Mouse (Mus musculus) hindbrain, embryonic 12.5 days (tissue): ENCODE results near the gene Zbtb48. TPM values are rescaled to one million over a fixed set of nuclear protein-coding genes. Genes with fewer than 3 reads are reported as not detected.
A peak's percentile ranks its signal among the peaks of the same experiment; 100 is the strongest.

Experiments
- ATAC-seq: fragments of 200-750 bp; cut with Nextera tagmentation; 2 replicates; pipeline ENCODE4 v1.8.0; 2017; ENCODE audit warnings: moderate TSS enrichment; ENCODE audit not compliant: low FRiP score
- H3K27ac ChIP-seq: fragments of 300-500 bp; sonication (generic); 2 replicates; pipeline ENCODE4 v1.5.1; 2016; ENCODE audit warnings: mild to moderate bottlenecking
- H3K27me3 ChIP-seq: fragments of 300-500 bp; sonication (generic); 2 replicates; pipeline ENCODE4 v1.6.1; 2016; ENCODE audit warnings: mild to moderate bottlenecking
- H3K36me3 ChIP-seq: fragments of 300-500 bp; sonication (generic); 2 replicates; pipeline ENCODE4 v1.6.1; 2016; ENCODE audit warnings: mild to moderate bottlenecking
- H3K4me1 ChIP-seq: fragments of 300-500 bp; sonication (generic); 2 replicates; pipeline ENCODE4 v1.6.1; 2016
- H3K4me2 ChIP-seq: fragments of 300-500 bp; sonication (generic); replicated peaks from 2 replicates; pipeline ENCODE4 v1.6.1; 2016; ENCODE audit warnings: mild to moderate bottlenecking
- H3K4me3 ChIP-seq: fragments of 300-500 bp; sonication (generic); 2 replicates; pipeline ENCODE4 v1.5.1; 2016; ENCODE audit warnings: mild to moderate bottlenecking
- H3K9ac ChIP-seq: fragments of 300-500 bp; sonication (generic); 2 replicates; pipeline ENCODE4 v1.6.1; 2016; ENCODE audit warnings: mild to moderate bottlenecking, moderate library complexity
- H3K9me3 ChIP-seq: fragments of 300-500 bp; sonication (generic); replicated peaks from 2 replicates; pipeline ENCODE4 v1.6.1; 2016; ENCODE audit warnings: mild to moderate bottlenecking
- WGBS: fragments of 180-500 bp; shearing (Covaris S2); methylation state at CpG from one replicate; pipeline ENCODE4 v1.1.7; 2016; 5-methylcytosine and 5-hydroxymethylcytosine counted together
- polyA plus RNA-seq: library from polyadenylated mRNA; unstranded; fragments of >200 nt; fragmentation: Nextera tagmentation; extraction: Ambion mirVana; gene quantifications from 2 replicates; pipeline ENCODE4 v1.2.1, GENCODE M21; 2016

Gene Zbtb48
- polyA plus RNA-seq, 1 experiment from 2014 or later = 25.2 TPM

GRCm38 (mm10) chr4:152008622-152009075 is 18.8 kb downstream of the Zbtb48 start, which contains the start of gene Klhl21:
Gene Klhl21 (plus strand): TSS chr4:152008803.
- Histone ChIP-seq H3K9me3 (no peaks in the 10 kb centered on the region), H3K4me3 (peak within 1 kb of the TSS; percentile 70), H3K9ac (peak within 1 kb of the TSS; percentile 65), H3K27me3 (peaks cover 50% of the 10 kb centered on the region), H3K4me1 (peaks cover 34% of the 10 kb centered on the region), H3K4me2 (peak within 1 kb of the TSS; percentile 100), H3K36me3 (no peaks in the 10 kb centered on the region), H3K27ac (peak within 1 kb of the TSS; percentile 31)
- ATAC-seq = peak; percentile 86
- whole genome bisulfite sequencing = 1% methylated on average over 42 of the region's 45 CpGs

GRCm38 (mm10) chr4:152008148-152008500 is 19.3 kb downstream of the Zbtb48 start:
- no peaks in the 10 kb centered on the region for H3K36me3 ChIP-seq
- peak overlapping the region; percentile 70 for H3K4me3 ChIP-seq
- peaks cover 50% of the 10 kb centered on the region for H3K27me3 ChIP-seq
- H3K27ac ChIP-seq = no peak overlapping the region
- H3K9ac ChIP-seq = peak overlapping the region; percentile 65; the same call in 1 of the 2 replicates
- ATAC-seq = 0 out of 2 replicates have a peak, but pooled peaks have one; percentile 2
- WGBS = under 1% methylated on average over 14 of the region's 14 CpGs
- H3K9me3 ChIP-seq = no peaks in the 10 kb centered on the region
- H3K4me1 ChIP-seq = peaks cover 34% of the 10 kb centered on the region
- H3K4me2 ChIP-seq = peak overlapping the region; percentile 100

- no peaks in the 10 kb centered on the region for H3K36me3 ChIP-seq
- H3K4me1 ChIP-seq = peaks cover 34% of the 10 kb centered on the region
Measured at GRCm38 (mm10) chr4:152007481-152008147, 19.9 kb downstream of the Zbtb48 start.

GRCm38 (mm10) chr4:152006812-152007211 is 20.7 kb downstream of the Zbtb48 start:
- ATAC-seq = no peak
- no peak overlapping the region for H3K9ac ChIP-seq
- no peak overlapping the region for H3K4me3 ChIP-seq
- no peak overlapping the region for H3K27ac ChIP-seq
- WGBS = 20% methylated on average over 3 of the region's 3 CpGs
- no peaks in the 10 kb centered on the region for H3K36me3 ChIP-seq
- H3K9me3 ChIP-seq = no peaks in the 10 kb centered on the region
- H3K27me3 ChIP-seq = peaks cover 50% of the 10 kb centered on the region
- H3K4me1 ChIP-seq = peaks cover 34% of the 10 kb centered on the region
- H3K4me2 ChIP-seq = no peak overlapping the region

More at GRCm38 (mm10) chr4:152007481-152008147, 19.9 kb downstream of the Zbtb48 start:
- H3K9ac ChIP-seq = 0 out of 2 replicates have a peak overlapping the region, but pooled peaks have one; percentile 65
- 5% methylated on average over 8 of the region's 8 CpGs for WGBS
- no peak overlapping the region for H3K27ac ChIP-seq
- H3K27me3 ChIP-seq = peaks cover 50% of the 10 kb centered on the region
- peak overlapping the region; percentile 100 for H3K4me2 ChIP-seq
- H3K9me3 ChIP-seq = no peaks in the 10 kb centered on the region
- no peak for ATAC-seq
- peak overlapping the region; percentile 70; the same call in 1 of the 2 replicates for H3K4me3 ChIP-seq

- H3K9me3 ChIP-seq = no peaks in the 10 kb centered on the region
- ATAC-seq = no peak
- WGBS = 70% methylated on average over 6 of the region's 6 CpGs
- no peak overlapping the region for H3K4me3 ChIP-seq
- H3K27me3 ChIP-seq = peaks cover 47% of the 10 kb centered on the region
- no peak overlapping the region for H3K27ac ChIP-seq
- H3K36me3 ChIP-seq = no peaks in the 10 kb centered on the region
- H3K4me1 ChIP-seq = peaks cover 34% of the 10 kb centered on the region
- H3K4me2 ChIP-seq = no peak overlapping the region
- no peak overlapping the region for H3K9ac ChIP-seq
Measured at GRCm38 (mm10) chr4:152006137-152006536, 21.3 kb downstream of the Zbtb48 start.

- Histone ChIP-seq H3K4me1 (peaks cover 4% of the 10 kb centered on the region), H3K4me3 (no peak overlapping the region), H3K4me2 (no peak overlapping the region), H3K36me3 (no peaks in the 10 kb centered on the region), H3K9ac (no peak overlapping the region), H3K9me3 (no peaks in the 10 kb centered on the region), H3K27ac (no peak overlapping the region), H3K27me3 (peaks cover 8% of the 10 kb centered on the region)
- no peak for ATAC-seq
- WGBS = 93% methylated on average over 3 of the region's 3 CpGs
Measured at GRCm38 (mm10) chr4:152002063-152002462, 25.4 kb downstream of the Zbtb48 start.

- H3K9me3 ChIP-seq = no peaks in the 10 kb centered on the region
- no peak overlapping the region for H3K27ac ChIP-seq
- no peak overlapping the region for H3K4me2 ChIP-seq
- WGBS = 69% methylated on average over 4 of the region's 4 CpGs
- H3K36me3 ChIP-seq = no peaks in the 10 kb centered on the region
- no peak overlapping the region for H3K9ac ChIP-seq
- no peak overlapping the region for H3K4me3 ChIP-seq
- peaks cover under 1% of the 10 kb centered on the region; the same call in 1 of the 2 replicates for H3K27me3 ChIP-seq
- H3K4me1 ChIP-seq = peaks cover 5% of the 10 kb centered on the region
- ATAC-seq = no peak
Measured at GRCm38 (mm10) chr4:152001335-152001734, 26.1 kb downstream of the Zbtb48 start.

GRCm38 (mm10) chr4:152000906-152001305 is 26.6 kb downstream of the Zbtb48 start:
- Histone ChIP-seq H3K4me3 (no peak overlapping the region), H3K4me2 (no peak overlapping the region), H3K27ac (no peak overlapping the region), H3K4me1 (peaks cover 5% of the 10 kb centered on the region), H3K9ac (no peak overlapping the region), H3K36me3 (no peaks in the 10 kb centered on the region), H3K9me3 (no peaks in the 10 kb centered on the region), H3K27me3 (no peaks in the 10 kb centered on the region)
- no peak for ATAC-seq
- WGBS = 57% methylated on average over 4 of the region's 4 CpGs

GRCm38 (mm10) chr4:151999481-151999880 is 28.0 kb downstream of the Zbtb48 start:
- H3K4me1 ChIP-seq = peaks cover 9% of the 10 kb centered on the region
- 54% methylated on average over 3 of the region's 3 CpGs for WGBS
- no peaks in the 10 kb centered on the region for H3K27me3 ChIP-seq
- no peaks in the 10 kb centered on the region for H3K36me3 ChIP-seq
- no peaks in the 10 kb centered on the region for H3K9me3 ChIP-seq
- H3K27ac ChIP-seq = no peak overlapping the region
- no peak overlapping the region for H3K9ac ChIP-seq
- H3K4me2 ChIP-seq = no peak overlapping the region
- no peak for ATAC-seq
- H3K4me3 ChIP-seq = no peak overlapping the region

GRCm38 (mm10) chr4:151997701-151998100 is 29.8 kb downstream of the Zbtb48 start:
- Histone ChIP-seq H3K27me3 (no peaks in the 10 kb centered on the region), H3K4me3 (0 out of 2 replicates have a peak overlapping the region, but pooled peaks have one; percentile 99), H3K9me3 (no peaks in the 10 kb centered on the region), H3K27ac (no peak overlapping the region), H3K36me3 (peaks cover under 1% of the 10 kb centered on the region), H3K4me1 (peaks cover 19% of the 10 kb centered on the region), H3K4me2 (0 out of 2 replicates have a peak overlapping the region, but pooled peaks have one; percentile 49), H3K9ac (no peak overlapping the region)
- WGBS = 77% methylated on average over 3 of the region's 3 CpGs
- no peak for ATAC-seq

GRCm38 (mm10) chr4:151996951-151997222 is 30.6 kb downstream of the Zbtb48 start:
- WGBS = 5% methylated on average over 13 of the region's 13 CpGs
- peak overlapping the region; percentile 49 for H3K4me2 ChIP-seq
- H3K4me3 ChIP-seq = peak overlapping the region; percentile 99

GRCm38 (mm10) chr4:151996173-151996950 is 31.1 kb downstream of the Zbtb48 start, which contains the start of gene Phf13:
Gene Phf13 (minus strand): TSS chr4:151996258.
- Histone ChIP-seq H3K9me3 (no peaks in the 10 kb centered on the region), H3K27ac (peak within 1 kb of the TSS; percentile 84)
- under 1% methylated on average over 79 of the region's 94 CpGs for WGBS

More at GRCm38 (mm10) chr4:151996951-151997222, 30.6 kb downstream of the Zbtb48 start:
- Histone ChIP-seq H3K4me1 (peaks cover 19% of the 10 kb centered on the region), H3K27ac (peak overlapping the region; percentile 84), H3K9ac (peak overlapping the region; percentile 72), H3K36me3 (peaks cover 8% of the 10 kb centered on the region), H3K27me3 (no peaks in the 10 kb centered on the region), H3K9me3 (no peaks in the 10 kb centered on the region)
- ATAC-seq = no peak

More at GRCm38 (mm10) chr4:151996173-151996950, 31.1 kb downstream of the Zbtb48 start, which contains the start of gene Phf13:
- Histone ChIP-seq H3K4me1 (peaks cover 19% of the 10 kb centered on the region), H3K9ac (peak within 1 kb of the TSS; percentile 97), H3K4me3 (peak within 1 kb of the TSS; percentile 99), H3K4me2 (peak within 1 kb of the TSS; percentile 87), H3K27me3 (no peaks in the 10 kb centered on the region), H3K36me3 (peaks cover 14% of the 10 kb centered on the region)
- peak; percentile 97 for ATAC-seq
